In genomic region chr9:120433747-120434146, GRCm38 (mm10) we compare ENCODE assay signal across 8 mouse cellular contexts. TPM values are rescaled to one million over a fixed set of nuclear protein-coding genes. Genes with fewer than 3 reads are reported as not detected.
DNase-seq lines count a peak whose midpoint lies in the region; ATAC-seq and TF ChIP-seq lines count a peak whose summit lies in the region.

No protein-coding gene starts in this region.

- DNase-seq in MEL-GATA-1-ER (ENCODE audit: extremely low read depth, low read depth) = peak; percentile 36
- DNase-seq in heart, postnatal 36 days = peak; percentile 49 to 65
- peak; percentile 75 to 86 for DNase-seq in kidney, postnatal 4 days
- peak; percentile 57 for DNase-seq in right cerebral cortex, postnatal 25 days
- DNase-seq in urinary bladder, postnatal 4 days (ENCODE audit: low spot score in 2 of 2) = peak; percentile 42 to 66

- peak; percentile 74 for TF ChIP-seq CTCF in bone marrow macrophage, adult 2 months (IDR thresholded peaks at IDR 0.05; ENCODE audit: low read depth, low read length)
- peak; percentile 69; the same call in 1 of the 2 replicates for TF ChIP-seq CTCF in embryonic fibroblast, embryonic 13.5 days (IDR thresholded peaks at IDR 0.05; ENCODE audit: borderline replicate concordance, insufficient read depth, low read length)

- peak; percentile 97 for ATAC-seq in megakaryocyte progenitor cell, adult 5-6 weeks (replicated peaks; ENCODE audit: poor library complexity)

- intact Hi-C loops in heart, postnatal 36 days (cut with DNase I) = loop anchor here (1.0 to 5.0 kb wide), 3 partner anchors 63 to 153 kb away; no protein-coding TSS in a partner anchor

- H3K4me3 ChIP-seq in bone marrow macrophage, adult 2 months (ENCODE audit: insufficient read depth, low read length) = no peak overlapping the region
- H3K4me3 ChIP-seq in embryonic fibroblast, embryonic 13.5 days (ENCODE audit: insufficient read depth, low read length) = no peak overlapping the region

- TF ChIP-seq POLR2A in bone marrow macrophage, adult 2 months (IDR thresholded peaks at IDR 0.05; ENCODE audit: borderline replicate concordance, low read depth, low read length) = no peak
- TF ChIP-seq POLR2A in embryonic fibroblast, embryonic 13.5 days (IDR thresholded peaks at IDR 0.05; ENCODE audit: low read depth, low read length) = no peak

- no peak overlapping the region for H3K27ac ChIP-seq in bone marrow macrophage, adult 2 months (ENCODE audit: insufficient read depth, low read depth, low read length)
- no peak overlapping the region for H3K27ac ChIP-seq in embryonic fibroblast, embryonic 13.5 days (ENCODE audit: insufficient read depth, low read length)

- no peaks in the 10 kb centered on the region for H3K4me1 ChIP-seq in bone marrow macrophage, adult 2 months (ENCODE audit: control insufficient read depth, insufficient read depth, low read length)
- no peaks in the 10 kb centered on the region for H3K4me1 ChIP-seq in embryonic fibroblast, embryonic 13.5 days (ENCODE audit: control insufficient read depth, insufficient read depth, low read length)

RNA-seq across cellular contexts. Expression of gene Eif1b, which starts 58.3 kb away (rescaled TPM):
- polyA plus RNA-seq in bone marrow macrophage, adult 2 months (2012; ENCODE audit: insufficient read depth, insufficient read length, missing spikeins) = 63.6 and 66.8 TPM in 2 replicates
- 44.5 and 47.8 TPM in 2 replicates for polyA plus RNA-seq in embryonic fibroblast, embryonic 13.5 days (2011; ENCODE audit: insufficient read length, low read depth, missing spikeins)
- total RNA-seq in heart, postnatal 36 days (2021) = 10 to 100 TPM; 53.8 to 64.1 TPM
- 61.7 and 79.5 TPM in 2 replicates for total RNA-seq in megakaryocyte progenitor cell, adult 5-6 weeks (2015)
- 93.5 and 120 TPM in 2 replicates for total RNA-seq in megakaryocyte progenitor cell, adult 5-6 weeks (2017)
